Mouse (Mus musculus): ENCODE data around the gene Ovch2. TPM values are rescaled to one million over a fixed set of nuclear protein-coding genes. Genes with fewer than 3 reads are reported as not detected.

Gene Ovch2
- polyA plus RNA-seq, 1 experiment from 2014 or later = not detected

GRCm38 (mm10) chr7:107738726-107739125 is 62.3 kb downstream of the Ovch2 start:
- Histone ChIP-seq H3K4me3 (no peak overlapping the region), H3K9me3 (no peaks in the 10 kb centered on the region), H3K27ac (replicated peaks) (no peak overlapping the region), H3K36me3 (no peaks in the 10 kb centered on the region), H3K4me1 (no peaks in the 10 kb centered on the region), H3K4me2 (replicated peaks) (no peak overlapping the region), H3K9ac (replicated peaks) (no peak overlapping the region), H3K27me3 (no peaks in the 10 kb centered on the region)
- ATAC-seq (ENCODE audit: low FRiP score, low read depth) = no peak
- WGBS = 34% methylated on average over 2 of the region's 2 CpGs

DNA sequence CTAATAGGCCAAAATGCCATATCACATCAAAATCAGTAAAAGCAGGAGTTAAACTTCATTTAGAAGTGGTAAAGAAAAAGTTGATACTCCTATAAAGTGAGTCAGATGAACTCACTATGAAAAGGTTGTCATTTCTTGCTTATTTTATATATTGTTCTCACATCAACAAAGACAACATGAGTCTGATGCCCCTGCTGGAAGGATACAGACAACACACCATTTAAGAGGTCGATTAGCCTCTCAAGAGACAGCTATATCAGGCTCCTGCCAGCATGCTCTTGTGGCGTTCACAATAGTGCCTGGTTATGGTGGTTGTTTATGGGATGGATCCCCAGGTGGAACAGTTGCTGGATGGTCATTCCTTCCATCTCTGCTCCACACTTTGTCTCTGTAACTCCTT is 67.8 kb downstream of the Ovch2 start:
- ATAC-seq (ENCODE audit: low FRiP score, low read depth) = no peak
- H3K27ac ChIP-seq (replicated peaks) = no peak overlapping the region
- no peak overlapping the region for H3K4me2 ChIP-seq (replicated peaks)
- no peaks in the 10 kb centered on the region for H3K4me1 ChIP-seq
- no peaks in the 10 kb centered on the region for H3K27me3 ChIP-seq
- no peaks in the 10 kb centered on the region for H3K9me3 ChIP-seq
- H3K4me3 ChIP-seq = no peak overlapping the region
- 78% methylated on average over 2 of the region's 2 CpGs for WGBS
- H3K36me3 ChIP-seq = no peaks in the 10 kb centered on the region
- H3K9ac ChIP-seq (replicated peaks) = no peak overlapping the region

Other genes starting within 250 kb of the Ovch2 start
- gene Olfml1, start 233.8 kb downstream of the Ovch2 start, polyA plus RNA-seq (2016; fragmentation: Nextera tagmentation; extraction: Ambion mirVana) = 4.3 and 8.6 TPM in 2 replicates
- 2.3 and 3.2 TPM in 2 replicates for gene Ppfibp2, start 206.0 kb downstream of the Ovch2 start, polyA plus RNA-seq (2016; fragmentation: Nextera tagmentation; extraction: Ambion mirVana)
- not detected in 2 replicates for gene 5330417H12Rik, start 176.0 kb downstream of the Ovch2 start, polyA plus RNA-seq (2016; fragmentation: Nextera tagmentation; extraction: Ambion mirVana)
- 0.30 and 0.34 TPM in 2 replicates for gene Cyb5r2, start 43.2 kb downstream of the Ovch2 start, polyA plus RNA-seq (2016; fragmentation: Nextera tagmentation; extraction: Ambion mirVana)
- not detected in 2 replicates for gene Olfr467, start 11.1 kb upstream of the Ovch2 start, polyA plus RNA-seq (2016; fragmentation: Nextera tagmentation; extraction: Ambion mirVana)
- gene Olfr469, start 24.3 kb upstream of the Ovch2 start, polyA plus RNA-seq (2016; fragmentation: Nextera tagmentation; extraction: Ambion mirVana) = not detected in 2 replicates
- gene Olfr470, start 46.3 kb upstream of the Ovch2 start, polyA plus RNA-seq (2016; fragmentation: Nextera tagmentation; extraction: Ambion mirVana) = not detected in 2 replicates
- gene Olfr472, start 96.7 kb upstream of the Ovch2 start, polyA plus RNA-seq (2016; fragmentation: Nextera tagmentation; extraction: Ambion mirVana) = not detected in 2 replicates
- not detected in 2 replicates for gene Olfr473, start 129.2 kb upstream of the Ovch2 start, polyA plus RNA-seq (2016; fragmentation: Nextera tagmentation; extraction: Ambion mirVana)
- gene Olfr474, start 153.4 kb upstream of the Ovch2 start, polyA plus RNA-seq (2016; fragmentation: Nextera tagmentation; extraction: Ambion mirVana) = not detected in 2 replicates
- not detected in 2 replicates for gene Olfr476, start 163.6 kb upstream of the Ovch2 start, polyA plus RNA-seq (2016; fragmentation: Nextera tagmentation; extraction: Ambion mirVana)
- gene Olfr477, start 185.5 kb upstream of the Ovch2 start, polyA plus RNA-seq (2016; fragmentation: Nextera tagmentation; extraction: Ambion mirVana) = not detected in 2 replicates
- gene Olfr478, start 232.8 kb upstream of the Ovch2 start, polyA plus RNA-seq (2016; fragmentation: Nextera tagmentation; extraction: Ambion mirVana) = not detected in 2 replicates
- not detected in 2 replicates for gene Olfr479, start 249.5 kb upstream of the Ovch2 start, polyA plus RNA-seq (2016; fragmentation: Nextera tagmentation; extraction: Ambion mirVana)

All from midbrain, embryonic 12.5 days (tissue).